Mouse (Mus musculus): Measurements from ENCODE around the gene Iars2.

DNA sequence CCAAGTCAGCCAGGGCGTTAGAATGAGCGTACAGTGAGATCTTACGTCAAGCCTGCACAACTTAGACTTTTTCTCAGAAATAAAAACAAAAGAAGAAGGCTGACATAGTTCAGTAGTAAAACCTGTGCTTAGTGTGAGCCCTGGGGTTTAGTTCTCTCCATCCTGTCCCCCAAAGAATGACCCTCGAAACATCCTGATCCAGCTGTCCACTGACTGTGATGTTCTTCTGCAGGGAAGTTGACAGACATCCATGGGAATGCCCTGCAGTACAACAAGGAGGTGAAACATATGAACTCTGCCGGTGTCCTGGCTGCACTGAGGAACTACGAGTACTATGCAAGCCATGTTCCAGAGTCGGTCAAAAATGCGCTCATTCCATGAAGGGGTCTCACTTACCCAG lies 27.1 kb upstream of the Iars2 start:
- TF ChIP-seq GATA1 (IDR thresholded peaks at IDR 0.05; ENCODE audit: borderline replicate concordance, low read length) (no peak), FLI1 (IDR thresholded peaks at IDR 0.05; ENCODE audit: low read length) (no peak)

All from megakaryocyte, embryonic 14.5 days (primary cell).